Mouse (Mus musculus): Measurements from ENCODE around the gene Gjc3.

The Gjc3 gene

DNA sequence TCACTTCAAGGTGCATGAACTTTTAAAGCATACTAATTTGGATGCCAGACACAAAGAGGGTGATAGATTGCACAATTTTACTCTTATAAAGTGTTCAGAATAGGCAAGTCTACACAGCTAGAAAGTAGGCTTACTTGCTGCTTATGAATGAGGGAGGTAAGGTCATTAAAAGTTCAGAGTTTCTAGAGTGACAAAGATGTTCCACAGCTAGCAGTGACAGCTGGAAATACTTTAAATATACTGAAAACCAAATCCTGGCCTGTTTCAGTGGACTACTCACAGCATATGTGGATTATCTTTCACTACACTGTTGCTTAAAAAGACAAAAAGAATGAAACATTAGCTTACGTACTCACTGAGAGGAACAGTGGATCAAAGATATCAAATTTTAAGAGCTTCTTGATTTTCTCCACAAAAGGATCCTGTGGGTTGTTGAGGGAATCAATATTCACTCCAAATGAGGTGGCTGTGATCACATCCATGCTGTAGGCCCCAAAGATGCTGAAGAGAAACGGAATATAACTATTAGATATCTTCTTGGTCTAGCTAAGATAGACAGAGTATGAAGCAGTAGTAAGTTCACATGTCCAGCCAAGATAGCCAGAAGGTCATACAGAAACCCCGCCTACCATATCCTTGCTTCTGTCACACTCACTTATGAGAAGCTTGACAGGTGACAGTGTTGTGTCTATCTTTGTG is 53.2 kb downstream of the Gjc3 start:
- no peak for DNase-seq (ENCODE audit: low spot score in 2 of 2)
